Mouse (Mus musculus) splenic B cell, adult 2 months (primary cell): Measurements from ENCODE around the gene Sec16a.

Source experiments
- DNase-seq: peaks from one replicate; pipeline ENCODE4 v3.0.0-alpha.2; 2011; ENCODE audit warnings: low read depth, low spot score
- H3K27me3 ChIP-seq: 2 replicates; pipeline ENCODE4 v1.6.1; 2012; ENCODE audit warnings: mild to moderate bottlenecking, low read length, moderate library complexity, mixed read lengths; ENCODE audit not compliant: control insufficient read depth, poor library complexity, insufficient read depth, severe bottlenecking
- H3K36me3 ChIP-seq: 2 replicates; pipeline ENCODE4 v1.6.1; 2012; ENCODE audit warnings: mild to moderate bottlenecking, low read length, moderate library complexity, mixed read lengths; ENCODE audit not compliant: control insufficient read depth, poor library complexity, insufficient read depth, severe bottlenecking

Gene Sec16a

GRCm38 (mm10) chr2:26363481-26363880 is 81.5 kb downstream of the Sec16a start:
- no peaks in the 10 kb centered on the region for H3K27me3 ChIP-seq
- H3K36me3 ChIP-seq = peaks cover 4% of the 10 kb centered on the region; the same call in 1 of the 2 replicates
- DNase-seq = no peak

- no peaks in the 10 kb centered on the region for H3K27me3 ChIP-seq
These were observed 82.0 kb downstream of the Sec16a start for GRCm38 (mm10) chr2:26362991-26363390.

GRCm38 (mm10) chr2:26360772-26361171 is 84.2 kb downstream of the Sec16a start, which contains the start of gene Card9:
Gene Card9, minus strand, starts transcription at chr2:26360918.
- DNase-seq = no peak
- no peaks in the 10 kb centered on the region for H3K27me3 ChIP-seq
- H3K36me3 ChIP-seq = 0 out of 2 replicates have a peak, but pooled peaks cover 2% of the 10 kb centered on the region

More at GRCm38 (mm10) chr2:26362991-26363390, 82.0 kb downstream of the Sec16a start:
- peaks cover 3% of the 10 kb centered on the region; the same call in 1 of the 2 replicates for H3K36me3 ChIP-seq
- DNase-seq = no peak

GRCm38 (mm10) chr2:26359983-26360382 is 85.0 kb downstream of the Sec16a start:
- DNase-seq = no peak
- Histone ChIP-seq H3K27me3 (no peaks in the 10 kb centered on the region), H3K36me3 (no peaks in the 10 kb centered on the region)
